ENCODE assay signal across 19 mouse cellular contexts in the genomic region with DNA sequence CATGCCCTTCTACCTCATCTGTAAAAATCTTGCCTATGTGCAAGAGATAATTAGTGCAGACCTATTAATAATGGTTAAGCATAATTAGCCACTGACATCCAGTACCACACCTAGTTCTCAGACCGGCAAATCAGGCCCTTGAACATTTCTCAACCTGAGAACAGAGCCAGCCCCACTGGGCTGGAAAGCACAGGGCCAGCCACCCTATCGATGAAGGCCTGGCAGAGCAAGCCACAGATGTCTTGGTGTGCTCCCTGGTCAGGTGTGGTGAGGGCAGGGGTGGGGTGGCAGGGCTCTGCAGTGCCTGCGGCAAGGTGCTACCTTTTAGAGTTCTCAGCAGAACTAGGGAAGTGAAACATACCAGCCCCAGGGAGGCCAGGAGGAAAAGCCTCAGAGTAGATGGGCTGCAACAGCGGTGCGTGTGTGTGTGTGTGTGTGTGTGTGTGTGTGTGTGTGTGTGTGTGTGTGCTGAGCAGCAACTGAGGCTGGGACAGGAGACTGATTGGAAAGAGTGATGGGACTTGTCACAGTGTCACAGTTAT.
DNase-seq lines count a peak whose midpoint lies in the region; ATAC-seq lines count a peak whose summit lies in the region.
"Had no signal": no experiment of that assay in that cellular context is flagged by ENCODE, and none has a peak within 500 bp of the region (broad histone marks: within the 10 kb centered on the region; RNA-seq: fewer than 3 reads in every experiment).

No protein-coding gene starts in this region.

- peak overlapping the region; percentile 64; the same call in 1 of the 2 replicates for H3K27ac ChIP-seq in hindbrain, embryonic 10.5 days
- H3K27ac ChIP-seq in hindbrain, embryonic 16.5 days (ENCODE audit: low read depth, low read length), result no peak overlapping the region
- H3K27ac ChIP-seq: embryonic facial prominence, embryonic 13.5 days; heart, embryonic 13.5 days; hindbrain, embryonic 15.5 days; left cerebral cortex, adult 2 months; limb, embryonic 10.5 days had no signal

- H3K36me3 ChIP-seq in hindbrain, embryonic 10.5 days, result no peaks in the 10 kb centered on the region
- no peaks in the 10 kb centered on the region for H3K36me3 ChIP-seq in hindbrain, embryonic 16.5 days (ENCODE audit: control insufficient read depth, insufficient read depth, low read length)
- H3K36me3 ChIP-seq in splenic B cell, adult 2 months (ENCODE audit: control insufficient read depth, insufficient read depth, low read length, poor library complexity, severe bottlenecking), result no peaks in the 10 kb centered on the region
- H3K36me3 ChIP-seq: embryonic facial prominence, embryonic 13.5 days; heart, embryonic 13.5 days; hindbrain, embryonic 15.5 days; limb, embryonic 10.5 days had no signal

- no peak for DNase-seq in hindbrain, embryonic 10.5 days (ENCODE audit: low spot score)
- DNase-seq in T-cell, adult 2 months (ENCODE audit: low spot score), result peak; percentile 11
- peak; percentile 89 for DNase-seq in splenic B cell, adult 2 months (ENCODE audit: low read depth, low spot score)
- DNase-seq in frontal cortex, postnatal 14 days (ENCODE audit: low spot score in 2 of 2), result no peak
- no peak for DNase-seq in kidney, adult 8-10 months
- DNase-seq: cerebellum, adult 8-10 months; kidney, adult 11 months; layer of hippocampus, adult 9-11 months; liver, postnatal 0 days; right cerebral cortex, adult 18-20 months had no signal

- 77% methylated on average over 5 of the region's 5 CpGs for WGBS in hindbrain, embryonic 10.5 days
- 80% methylated on average over 5 of the region's 5 CpGs for WGBS in hindbrain, embryonic 16.5 days

- H3K4me1 ChIP-seq in hindbrain, embryonic 10.5 days (replicated peaks), result peaks cover 39% of the 10 kb centered on the region
- H3K4me1 ChIP-seq in hindbrain, embryonic 16.5 days (ENCODE audit: control insufficient read depth, insufficient read depth, low read depth, low read length), result peaks cover 2% of the 10 kb centered on the region; the same call in 1 of the 2 replicates

- H3K27me3 ChIP-seq in hindbrain, embryonic 10.5 days (ENCODE audit: insufficient read depth, poor library complexity, severe bottlenecking), result peaks cover 26% of the 10 kb centered on the region
- peaks cover 2% of the 10 kb centered on the region; the same call in 1 of the 2 replicates for H3K27me3 ChIP-seq in hindbrain, embryonic 16.5 days (replicated peaks; ENCODE audit: control insufficient read depth, insufficient read depth, low read length)
- no peaks in the 10 kb centered on the region for H3K27me3 ChIP-seq in splenic B cell, adult 2 months (ENCODE audit: control insufficient read depth, insufficient read depth, low read length, poor library complexity, severe bottlenecking)

- H3K4me3 ChIP-seq in hindbrain, embryonic 10.5 days, result no peak overlapping the region
- H3K4me3 ChIP-seq in hindbrain, embryonic 16.5 days (ENCODE audit: low read length), result no peak overlapping the region
- H3K4me3 ChIP-seq: embryonic facial prominence, embryonic 13.5 days; heart, embryonic 13.5 days; hindbrain, embryonic 15.5 days; left cerebral cortex, adult 2 months; limb, embryonic 10.5 days had no signal

- no peak overlapping the region for H3K4me2 ChIP-seq in hindbrain, embryonic 16.5 days (ENCODE audit: low read length)
- H3K4me2 ChIP-seq: embryonic facial prominence, embryonic 13.5 days; heart, embryonic 13.5 days; hindbrain, embryonic 15.5 days; midbrain, embryonic 11.5 days had no signal

- H3K9me3 ChIP-seq in hindbrain, embryonic 10.5 days, result no peaks in the 10 kb centered on the region
- no peaks in the 10 kb centered on the region for H3K9me3 ChIP-seq in hindbrain, embryonic 16.5 days (ENCODE audit: control insufficient read depth, low read length)
- H3K9me3 ChIP-seq: embryonic facial prominence, embryonic 13.5 days; heart, embryonic 13.5 days; hindbrain, embryonic 15.5 days; limb, embryonic 10.5 days had no signal

- H3K9ac ChIP-seq in hindbrain, embryonic 16.5 days (ENCODE audit: low read depth, low read length), result no peak overlapping the region
- H3K9ac ChIP-seq: embryonic facial prominence, embryonic 13.5 days; heart, embryonic 13.5 days; hindbrain, embryonic 15.5 days; liver, postnatal 0 days had no signal

- ATAC-seq in hindbrain, embryonic 16.5 days, result no peak
- peak; percentile 54; the same call in 1 of the 2 replicates for ATAC-seq in monocyte, adult 5-6 weeks (replicated peaks; ENCODE audit: insufficient number of reproducible peaks, low FRiP score, low TSS enrichment, poor library complexity, severe bottlenecking)
- ATAC-seq: forebrain, embryonic 16.5 days; liver, postnatal 0 days had no signal

Comparison
In these comparisons a context has a peak if more than half of its experiments do, and no peak if none do; other contexts are left out.
1. DNase-seq: peak in T-cell, adult 2 months (single experiment) and splenic B cell, adult 2 months (single experiment); none in hindbrain, embryonic 10.5 days (single experiment), frontal cortex, postnatal 14 days (0 of 2) and kidney, adult 8-10 months (0 of 2).